Mouse (Mus musculus) limb, embryonic 14.5 days (tissue): ENCODE measurements at regions not wholly inside any gene's neighbourhood (a gene's known extent, or its start where the extent isn't known, plus 50 kb on each side); places are given as distances from the start of the nearest gene placed in this dataset.

ENCODE experiments used
- ATAC-seq: fragments of 200-750 bp; cut with Nextera tagmentation; 2 replicates; pipeline ENCODE4 v1.8.0; 2017; ENCODE audit warnings: low read depth, moderate number of reproducible peaks, moderate TSS enrichment; ENCODE audit not compliant: low FRiP score
- DNase-seq: peaks from one replicate; pipeline ENCODE4 v3.0.0-alpha.2; 2015; ENCODE audit warnings: low spot score
- H3K27ac ChIP-seq: fragments of 300-500 bp; sonication (generic); replicated peaks from 2 replicates; pipeline ENCODE4 v1.5.1; 2014; ENCODE audit warnings: low read depth, mild to moderate bottlenecking, low read length, moderate library complexity, mixed read lengths
- H3K27me3 ChIP-seq: fragments of 300-500 bp; sonication (generic); 2 replicates; pipeline ENCODE4 v1.6.1; 2014; ENCODE audit warnings: low read length, mixed read lengths; ENCODE audit not compliant: control insufficient read depth, insufficient read depth
- H3K36me3 ChIP-seq: fragments of 300-500 bp; sonication (generic); 2 replicates; pipeline ENCODE4 v1.6.1; 2014; ENCODE audit warnings: mild to moderate bottlenecking, low read length, moderate library complexity, mixed read lengths; ENCODE audit not compliant: control insufficient read depth, insufficient read depth
- H3K4me1 ChIP-seq: fragments of 300-500 bp; sonication (generic); 2 replicates; pipeline ENCODE4 v1.6.1; 2014; ENCODE audit warnings: antibody characterized with exemption, low read length, mixed read lengths; ENCODE audit not compliant: control insufficient read depth, insufficient read depth
- H3K4me2 ChIP-seq: fragments of 300-500 bp; sonication (generic); replicated peaks from 2 replicates; pipeline ENCODE4 v1.6.1; 2014; ENCODE audit warnings: low read depth, mild to moderate bottlenecking, low read length, moderate library complexity; ENCODE audit not compliant: severe bottlenecking
- H3K4me3 ChIP-seq: fragments of 300-500 bp; sonication (generic); replicated peaks from 2 replicates; pipeline ENCODE4 v1.5.1; 2014; ENCODE audit warnings: low read length
- H3K9ac ChIP-seq: fragments of 300-500 bp; sonication (generic); 2 replicates; pipeline ENCODE4 v1.6.1; 2014; ENCODE audit warnings: mild to moderate bottlenecking, low read depth, low read length, moderate library complexity; ENCODE audit not compliant: severe bottlenecking
- H3K9me3 ChIP-seq: fragments of 300-500 bp; sonication (generic); 2 replicates; pipeline ENCODE4 v1.6.1; 2016; ENCODE audit warnings: low read length; ENCODE audit not compliant: control insufficient read depth
- POLR2A ChIP-seq: fragments of 200-500 bp; IDR thresholded peaks from 2 replicates; pipeline ENCODE4 v1.8.0; 2012; ENCODE audit warnings: inconsistent platforms, mild to moderate bottlenecking, moderate library complexity, borderline replicate concordance; ENCODE audit not compliant: insufficient read depth, insufficient read length; ENCODE audit errors: extremely low read depth
- WGBS: fragments of 180-500 bp; shearing (Covaris S2); extraction: QIAGEN DNeasy Blood & Tissue Kit; methylation state at CpG from one replicate; pipeline ENCODE4 v1.1.7; 2014; 5-methylcytosine and 5-hydroxymethylcytosine counted together

DNA sequence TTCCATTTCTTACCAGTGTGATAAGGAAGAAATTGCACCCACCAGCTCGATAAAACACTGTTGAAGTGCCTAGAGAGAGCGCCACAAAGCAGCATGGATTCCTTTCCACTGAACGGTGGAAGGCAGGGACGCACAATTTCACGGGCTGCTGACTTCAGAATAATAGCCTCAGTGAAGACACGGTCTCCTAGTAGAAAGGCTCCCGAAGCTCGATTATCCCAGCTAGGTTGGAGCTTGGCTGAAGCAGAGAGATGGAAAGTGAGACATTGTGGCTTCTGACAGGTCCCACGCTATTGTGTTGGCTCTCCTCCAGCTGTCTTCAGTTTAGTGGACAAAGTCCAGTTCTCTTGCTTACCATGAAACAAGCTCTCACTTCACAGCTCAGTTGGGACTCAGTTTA is 133.3 kb upstream of the Tab2 start:
- ATAC-seq (no peak), DNase-seq (no peak)
- Histone ChIP-seq H3K4me1 (peaks cover 9% of the 10 kb centered on the region), H3K27me3 (no peaks in the 10 kb centered on the region), H3K9ac (no peak overlapping the region), H3K9me3 (no peaks in the 10 kb centered on the region), H3K36me3 (no peaks in the 10 kb centered on the region), H3K4me3 (no peak overlapping the region), H3K27ac (no peak overlapping the region), H3K4me2 (no peak overlapping the region)
- no peak for TF ChIP-seq POLR2A
- WGBS: 71% methylated on average over 9 of the region's 9 CpGs

DNA sequence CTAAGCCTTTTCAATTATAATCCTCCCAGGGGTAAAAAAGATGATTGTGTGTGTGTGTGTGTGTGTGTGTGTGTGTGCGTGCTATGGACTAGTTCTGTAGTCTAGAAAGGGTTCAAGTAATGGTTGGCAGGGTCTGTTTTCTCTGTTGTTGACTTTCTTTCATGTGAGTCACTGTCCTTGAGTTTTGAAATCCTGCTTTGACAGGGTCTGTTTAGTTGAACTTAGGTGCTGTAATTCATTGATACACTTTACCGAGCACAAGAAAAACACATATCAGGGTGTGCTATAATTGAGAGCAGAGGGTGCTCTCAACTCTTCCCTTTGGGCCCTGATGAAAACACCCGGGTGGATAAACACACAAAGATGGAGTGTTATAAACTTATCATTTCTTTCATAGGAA is 132.7 kb upstream of the Tab2 start:
- Histone ChIP-seq H3K4me1 (peaks cover 9% of the 10 kb centered on the region), H3K27ac (no peak overlapping the region), H3K4me2 (no peak overlapping the region), H3K9me3 (no peaks in the 10 kb centered on the region), H3K36me3 (no peaks in the 10 kb centered on the region), H3K4me3 (no peak overlapping the region), H3K9ac (no peak overlapping the region), H3K27me3 (no peaks in the 10 kb centered on the region)
- ATAC-seq (no peak), DNase-seq (no peak)
- no peak for TF ChIP-seq POLR2A
- WGBS: 80% methylated on average over 3 of the region's 3 CpGs

DNA sequence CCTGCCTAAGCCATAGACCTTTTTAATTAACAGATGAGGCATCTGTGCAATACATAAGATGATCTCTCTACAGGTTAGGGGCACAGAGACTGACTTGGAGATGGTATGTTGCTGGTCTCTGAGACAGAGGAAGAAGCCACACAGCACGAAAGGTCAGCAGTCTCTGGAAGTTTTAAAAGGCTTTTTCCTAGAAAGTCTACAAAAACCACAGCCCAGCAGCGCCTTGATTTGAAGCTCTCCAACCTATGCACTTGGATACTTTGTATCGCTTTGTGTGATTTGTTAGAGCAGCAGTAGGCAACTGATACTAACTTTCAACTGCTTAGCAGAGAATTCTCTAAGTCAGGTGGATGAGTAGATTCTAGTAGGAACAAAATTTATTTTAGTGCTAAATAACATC is 132.3 kb upstream of the Tab2 start:
- H3K4me1 ChIP-seq: peaks cover 9% of the 10 kb centered on the region
- no peak overlapping the region for H3K4me2 ChIP-seq
- no peaks in the 10 kb centered on the region for H3K27me3 ChIP-seq
- no peaks in the 10 kb centered on the region for H3K9me3 ChIP-seq
- TF ChIP-seq POLR2A: no peak
- ATAC-seq (no peak), DNase-seq (no peak)
- no peak overlapping the region for H3K27ac ChIP-seq
- H3K9ac ChIP-seq: no peak overlapping the region
- 90% methylated on average over 3 of the region's 3 CpGs for WGBS
- H3K36me3 ChIP-seq: no peaks in the 10 kb centered on the region
- no peak overlapping the region for H3K4me3 ChIP-seq

GRCm38 (mm10) chr10:8087106-8087505 is 131.1 kb upstream of the Tab2 start:
- no peak overlapping the region for H3K27ac ChIP-seq
- ATAC-seq: no peak
- H3K4me1 ChIP-seq: peaks cover 7% of the 10 kb centered on the region
- H3K36me3 ChIP-seq: no peaks in the 10 kb centered on the region
- no peaks in the 10 kb centered on the region for H3K27me3 ChIP-seq
- no peak for DNase-seq
- H3K4me2 ChIP-seq: no peak overlapping the region
- H3K9me3 ChIP-seq: no peaks in the 10 kb centered on the region
- no peak overlapping the region for H3K9ac ChIP-seq
- 57% methylated on average over 2 of the region's 2 CpGs for WGBS
- no peak for TF ChIP-seq POLR2A
- no peak overlapping the region for H3K4me3 ChIP-seq

DNA sequence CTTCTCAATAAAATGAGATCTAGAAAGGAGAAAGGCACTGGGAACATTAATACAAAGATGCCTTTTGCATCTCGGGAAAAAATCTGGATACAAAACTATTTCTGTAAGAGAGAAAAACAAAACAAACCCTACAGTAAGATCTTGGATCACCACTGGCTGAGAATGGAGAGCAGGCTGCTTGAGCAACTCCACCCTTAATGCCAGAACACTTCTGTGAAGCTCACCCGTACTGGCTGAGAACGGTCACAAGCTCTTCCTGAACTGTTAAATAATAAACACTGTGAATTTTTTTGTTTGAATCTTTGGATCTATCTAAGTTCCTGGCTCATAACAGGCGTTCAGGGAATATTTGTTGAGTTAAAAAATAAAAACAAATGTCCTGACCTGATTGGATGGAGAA is 130.4 kb upstream of the Tab2 start:
- no peaks in the 10 kb centered on the region for H3K27me3 ChIP-seq
- H3K4me3 ChIP-seq: no peak overlapping the region
- H3K9ac ChIP-seq: no peak overlapping the region
- no peak overlapping the region for H3K27ac ChIP-seq
- ATAC-seq: no peak
- TF ChIP-seq POLR2A: no peak
- no peaks in the 10 kb centered on the region for H3K9me3 ChIP-seq
- WGBS: 66% methylated on average over 4 of the region's 4 CpGs
- no peak overlapping the region for H3K4me2 ChIP-seq
- H3K4me1 ChIP-seq: peaks cover under 1% of the 10 kb centered on the region; the same call in 1 of the 2 replicates
- H3K36me3 ChIP-seq: no peaks in the 10 kb centered on the region
- DNase-seq: no peak
